Mouse (Mus musculus) lung, postnatal 0 days (tissue): ENCODE measurements around the gene Psmb3.

ENCODE experiments used
- CTCF ChIP-seq: IDR thresholded peaks from 2 replicates; pipeline ENCODE4 v1.5.1; 2016; ENCODE audit warnings: antibody characterized with exemption, mild to moderate bottlenecking
- EP300 ChIP-seq: IDR thresholded peaks from 2 replicates; pipeline ENCODE4 v1.6.1; 2016; ENCODE audit warnings: antibody characterized with exemption, mild to moderate bottlenecking, control low read depth

- TF ChIP-seq CTCF (peak; percentile 44), EP300 (no peak)
These were observed 36.0 kb downstream of the Psmb3 start for GRCm38 (mm10) chr11:97739155-97739554.
